Mouse (Mus musculus) mouse embryonic stem cell (cell line): ENCODE measurements around the gene Dnajb11.

Experiments used
- in situ Hi-C, 2 experiments: fragments of 300-500 bp; cut with MboI; formaldehyde crosslinking; loops; 1 replicate in 1 of 2; 3 replicates in 1 of 2; pipeline ENCODE4 v1.14.3; 2019 to 2020; ENCODE audit warnings: low sequenced_read_pairs in 2 of 2, low pct_unique_long_range_greater_than_20kb in 1 of 2, mixed read lengths in 1 of 2; ENCODE audit not compliant: unreplicated experiment in 1 of 2

Gene Dnajb11

DNA sequence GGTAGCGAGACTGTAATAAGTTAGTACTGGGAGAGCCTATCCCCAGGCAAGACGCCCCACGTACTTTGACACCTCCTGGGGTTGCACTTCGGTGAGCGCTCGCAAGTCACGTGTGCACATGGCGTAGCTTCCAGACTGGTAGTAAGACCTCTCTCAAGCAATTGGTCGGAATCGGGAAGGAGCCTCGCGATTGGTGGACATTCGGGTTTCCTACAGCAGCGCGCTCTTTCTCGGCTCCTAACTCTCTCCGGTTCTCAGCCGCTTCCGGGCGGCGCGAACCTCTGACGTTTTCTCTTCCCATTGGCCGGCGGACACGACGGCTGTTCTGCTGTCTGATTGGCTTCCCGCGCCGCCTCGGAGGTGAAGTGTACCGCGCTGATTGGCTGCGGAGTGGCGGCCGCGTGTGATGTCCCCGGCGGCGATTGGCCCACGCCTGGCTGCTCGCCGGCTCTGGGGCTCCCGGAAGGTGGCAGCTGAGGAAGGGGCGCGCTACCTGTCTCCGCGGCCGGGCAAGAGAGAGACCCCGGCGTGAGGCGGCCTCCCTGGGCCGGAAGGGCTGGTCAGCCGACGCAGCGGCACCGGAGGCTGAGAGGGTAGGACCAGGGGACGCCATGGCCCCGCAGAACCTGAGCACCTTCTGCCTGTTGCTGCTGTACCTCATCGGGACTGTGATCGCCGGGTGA is at the start of gene Dnajb11, which contains the start of gene Tbccd1:
Dnajb11 (plus strand) TSS at position 415 of the 683 bp plus-strand sequence.
Tbccd1 (minus strand) TSS at position 239 of the 683 bp plus-strand sequence.
- in situ Hi-C loops = no loop called here

DNA sequence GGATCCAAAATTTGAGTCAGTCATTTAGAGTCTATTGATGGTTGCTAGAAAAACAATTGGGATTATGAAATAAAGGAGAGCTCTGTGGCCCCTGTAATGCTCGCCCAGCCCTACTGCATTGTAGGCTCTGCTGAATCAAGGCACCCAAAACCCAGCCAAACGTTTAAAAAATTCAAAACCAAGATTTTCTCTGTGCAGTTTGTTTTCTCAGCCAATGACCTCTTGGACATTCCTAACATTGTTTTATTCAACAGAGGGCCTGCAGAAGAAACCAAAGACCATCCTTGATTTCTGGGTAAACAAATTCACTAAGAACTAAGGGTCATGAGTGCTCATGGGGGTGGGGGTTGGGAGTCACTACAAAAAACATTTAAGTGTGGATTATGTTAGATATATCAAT is 46.2 kb upstream of the Dnajb11 start, which contains the start of gene Crygs:
Crygs (minus strand) TSS at position 101 of the 400 bp plus-strand sequence.
- in situ Hi-C loops = no loop called here

DNA sequence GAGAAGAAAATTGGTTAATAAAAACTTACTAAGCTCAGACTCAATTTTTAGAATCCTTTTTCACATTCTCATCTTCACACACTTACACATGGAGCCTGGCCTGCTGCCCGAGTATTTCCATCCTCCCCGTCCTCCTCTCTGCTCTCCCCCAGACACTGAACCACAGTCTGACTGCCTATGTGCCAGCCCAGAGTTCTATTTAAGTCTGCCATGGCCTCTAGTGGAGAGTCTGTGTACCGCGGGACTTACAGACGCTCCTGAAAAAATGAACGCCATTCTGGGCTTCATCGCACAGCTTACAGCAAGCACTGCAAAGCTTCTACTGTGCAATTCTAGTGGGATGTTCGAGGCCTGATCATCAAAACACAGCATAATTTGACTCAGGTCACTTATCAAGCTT is 36.9 kb upstream of the Dnajb11 start:
- in situ Hi-C loops = no loop called here

GRCm38 (mm10) chr16:22832932-22833525 is 24.6 kb upstream of the Dnajb11 start:
- in situ Hi-C loops = no loop called here

DNA sequence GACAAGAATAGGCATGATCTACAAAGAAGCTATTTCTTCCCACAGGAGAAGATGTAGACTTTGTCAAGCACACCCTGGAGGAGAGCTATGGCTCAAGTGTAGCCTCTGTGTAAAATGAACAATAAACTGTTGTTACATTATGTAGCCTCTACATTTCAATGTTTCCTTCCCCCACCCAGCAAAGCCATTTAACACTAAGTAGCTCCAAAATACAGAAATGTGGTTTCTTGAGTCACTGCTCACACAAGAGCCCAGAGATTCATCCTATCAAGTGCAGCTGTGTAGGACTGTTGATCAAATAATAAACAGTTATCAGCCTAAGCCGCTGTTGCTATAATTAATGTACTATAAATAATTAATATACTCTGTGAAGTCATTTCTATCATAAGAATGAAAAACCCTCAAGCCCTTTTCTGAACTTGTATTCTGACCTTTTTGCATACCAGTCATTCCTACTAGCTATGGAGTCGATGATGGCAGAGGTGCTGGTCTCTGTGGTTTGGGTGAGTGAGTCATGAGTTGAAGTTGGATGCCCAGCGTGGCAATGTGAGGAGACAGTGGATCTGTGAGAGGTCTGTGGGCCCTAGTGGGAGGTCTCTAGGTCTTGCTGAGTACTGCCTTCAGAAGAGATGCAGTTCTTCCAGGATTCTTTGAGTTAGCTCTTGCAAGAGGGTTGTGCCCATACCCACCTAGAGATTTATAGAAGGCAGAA is 18.3 kb upstream of the Dnajb11 start:
- in situ Hi-C loops = no loop called here

DNA sequence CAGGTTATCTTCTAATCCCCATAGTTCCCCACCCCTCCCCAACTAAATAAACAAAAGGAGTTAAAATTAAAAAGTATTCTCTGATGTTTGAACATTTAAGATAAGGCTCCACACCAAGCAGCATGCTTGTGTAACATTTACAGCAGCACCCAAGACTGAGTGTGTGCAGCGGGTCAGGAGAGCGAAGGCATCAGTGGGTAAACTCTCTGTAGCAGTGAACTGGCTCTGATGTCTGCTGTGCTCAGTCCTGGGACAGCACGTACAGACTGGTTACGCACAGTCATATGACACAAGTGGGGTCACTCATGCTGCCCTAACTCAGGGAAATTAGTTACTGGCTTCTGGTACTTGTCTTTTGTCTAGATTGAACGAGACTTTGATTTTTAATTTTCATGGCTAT is 14.8 kb upstream of the Dnajb11 start:
- in situ Hi-C loops = no loop called here

- in situ Hi-C loops = no loop called here
Observed at GRCm38 (mm10) chr16:22844061-22844801, 13.4 kb upstream of the Dnajb11 start.

- in situ Hi-C loops = no loop called here
Observed at GRCm38 (mm10) chr16:22844834-22845233, 12.8 kb upstream of the Dnajb11 start.

GRCm38 (mm10) chr16:22845481-22845880 is 12.2 kb upstream of the Dnajb11 start:
- in situ Hi-C loops = no loop called here

- in situ Hi-C loops = no loop called here
Observed at GRCm38 (mm10) chr16:22847686-22848085, 10.0 kb upstream of the Dnajb11 start.

GRCm38 (mm10) chr16:22848331-22848730 is 9.3 kb upstream of the Dnajb11 start:
- in situ Hi-C loops = no loop called here

GRCm38 (mm10) chr16:22852709-22853108 is 4.9 kb upstream of the Dnajb11 start:
- in situ Hi-C loops = no loop called here

GRCm38 (mm10) chr16:22856773-22857172 is 872 bp upstream of the Dnajb11 start:
- in situ Hi-C loops = no loop called here

- in situ Hi-C loops = loop anchor here (10.0 kb wide), 2 partner anchors 82 to 182 kb away; partner anchors contain the start of genes Hrg (in 2 of the 2) and Kng1 (in 1 of the 2)
Observed at GRCm38 (mm10) chr16:22872397-22872796, 14.8 kb downstream of the Dnajb11 start.

- in situ Hi-C loops = loop anchor here (10.0 kb wide), 2 partner anchors 81 to 181 kb away; partner anchors contain the start of genes Hrg (in 2 of the 2) and Kng1 (in 1 of the 2)
Observed at GRCm38 (mm10) chr16:22873369-22873768, 15.7 kb downstream of the Dnajb11 start.

GRCm38 (mm10) chr16:22876218-22877043 is 18.8 kb downstream of the Dnajb11 start:
- in situ Hi-C loops = loop anchor here (5.0 to 10.0 kb wide), 3 partner anchors 78 to 178 kb away; partner anchors contain the start of genes Hrg (in 2 of the 2) and Kng1 (in 1 of the 2)

DNA sequence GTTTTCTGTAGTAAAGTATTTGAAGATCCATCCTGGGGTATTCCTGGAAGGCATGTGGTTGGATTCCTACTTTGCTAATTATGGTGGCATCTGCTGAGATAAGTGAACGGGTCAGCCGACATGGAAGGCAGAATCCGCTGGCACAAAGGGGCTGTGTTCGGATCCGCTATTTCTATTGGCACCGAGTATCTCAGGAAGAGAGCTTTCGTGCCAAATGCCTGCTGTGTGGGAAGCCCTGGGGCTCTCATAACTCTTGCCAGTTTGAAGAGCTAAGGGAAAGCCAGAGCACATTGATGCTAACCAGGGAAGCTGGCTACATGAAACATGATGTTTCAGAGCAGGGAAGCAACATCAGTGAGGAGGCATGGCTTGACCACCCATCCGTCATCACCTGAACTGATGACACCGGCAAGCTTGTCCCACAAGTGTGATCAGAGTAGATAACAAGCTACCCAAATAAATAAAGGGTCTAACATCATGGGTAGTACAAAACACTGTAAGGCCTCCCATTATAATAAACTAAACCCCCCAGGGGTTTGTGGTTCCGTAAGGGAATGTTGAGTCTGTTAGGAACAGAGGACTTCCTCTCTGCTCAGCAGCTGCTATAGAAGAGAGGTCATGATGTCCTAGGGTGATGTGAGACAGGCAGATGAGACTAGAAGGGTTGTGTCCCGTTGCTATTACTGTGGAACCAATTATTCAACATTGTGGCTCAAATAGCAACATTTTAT is 20.2 kb downstream of the Dnajb11 start:
- in situ Hi-C loops = loop anchor here (5.0 to 10.0 kb wide), 3 partner anchors 77 to 177 kb away; partner anchors contain the start of genes Hrg (in 2 of the 2) and Kng1 (in 1 of the 2)
